Mouse (Mus musculus) left cerebral cortex, postnatal 14 days (tissue): ENCODE data around the gene Fus. TPM values are rescaled to one million over a fixed set of nuclear protein-coding genes. Genes with fewer than 3 reads are reported as not detected.

Experiments
- DNase-seq, 2 experiments: peaks; one replicate each; pipeline ENCODE4 v3.0.0; 2021 to 2022; ENCODE audit warnings: low spot score in 2 of 2, mixed read lengths in 1 of 2
- intact Hi-C: fragments of 180-260 bp; cut with DNase I; formaldehyde crosslinking; loops from one replicate; pipeline ENCODE4 v1.15.1; 2025
- long read RNA-seq, 2 experiments: library from polyadenylated mRNA; stranded (forward); transcript quantifications; one replicate each; pipeline ENCODE4 v2.0.0; 2021
- total RNA-seq, 2 experiments: library from RNA; stranded (reverse); gene quantifications; 2 replicates each; pipeline ENCODE4 v1.2.3; 2021

Gene Fus
- 100 to 1,000 TPM; 313 to 324 TPM for total RNA-seq
- long read RNA-seq, experiment 1, full-length matches to known transcripts = 8 of 40 reads
- long read RNA-seq, experiment 1, partial matches to known transcripts = 31 of 40 reads
- long read RNA-seq, experiment 1, other reads (novel, unspliced or antisense) = 1 of 40 reads
- long read RNA-seq, experiment 2, full-length matches to known transcripts = 5 of 26 reads
- long read RNA-seq, experiment 2, partial matches to known transcripts = 7 of 26 reads
- long read RNA-seq, experiment 2, other reads (novel, unspliced or antisense) = 14 of 26 reads

- peak; percentile 93 to 95 for DNase-seq
- intact Hi-C loops = no loop called here
These were observed at the start of gene Fus for GRCm38 (mm10) chr7:127967004-127967921. Gene Fus, plus strand, starts transcription at chr7:127967457.

GRCm38 (mm10) chr7:127918203-127918602 lies 49.1 kb upstream of the Fus start:
- intact Hi-C loops = no loop called here
- DNase-seq = peak; percentile 33 to 47

- intact Hi-C loops = no loop called here
- no peak for DNase-seq
These were observed 48.0 kb upstream of the Fus start for GRCm38 (mm10) chr7:127919290-127919689.

- intact Hi-C loops = no loop called here
- peak in 1 of 2 experiments; percentile 53 for DNase-seq
These were observed 45.7 kb upstream of the Fus start for GRCm38 (mm10) chr7:127921516-127921915.

- intact Hi-C loops = no loop called here
These were observed 44.6 kb upstream of the Fus start for GRCm38 (mm10) chr7:127922451-127923275.

GRCm38 (mm10) chr7:127923714-127924113 lies 43.5 kb upstream of the Fus start:
- intact Hi-C loops = no loop called here
- DNase-seq = no peak

More at GRCm38 (mm10) chr7:127922451-127923275, 44.6 kb upstream of the Fus start:
- no peak for DNase-seq

- no peak for DNase-seq
- intact Hi-C loops = no loop called here
These were observed 42.0 kb upstream of the Fus start for GRCm38 (mm10) chr7:127925252-127925651.

GRCm38 (mm10) chr7:127926066-127926465 lies 41.2 kb upstream of the Fus start:
- no peak for DNase-seq
- intact Hi-C loops = no loop called here

GRCm38 (mm10) chr7:127926846-127927245 lies 40.4 kb upstream of the Fus start:
- intact Hi-C loops = no loop called here
- no peak for DNase-seq

GRCm38 (mm10) chr7:127927726-127928125 lies 39.5 kb upstream of the Fus start:
- no peak for DNase-seq
- intact Hi-C loops = no loop called here

- DNase-seq = no peak
- intact Hi-C loops = no loop called here
These were observed 38.7 kb upstream of the Fus start for GRCm38 (mm10) chr7:127928596-127928995.

GRCm38 (mm10) chr7:127929923-127930322 lies 37.3 kb upstream of the Fus start, which contains the start of gene Prss8:
Gene Prss8, minus strand, starts transcription at chr7:127930104.
- DNase-seq = no peak
- intact Hi-C loops = no loop called here

GRCm38 (mm10) chr7:127930636-127931035 lies 36.6 kb upstream of the Fus start:
- intact Hi-C loops = no loop called here
- DNase-seq = no peak

- DNase-seq = no peak
- intact Hi-C loops = no loop called here
These were observed 35.7 kb upstream of the Fus start for GRCm38 (mm10) chr7:127931351-127932135.

- no peak for DNase-seq
- intact Hi-C loops = no loop called here
These were observed 34.8 kb upstream of the Fus start for GRCm38 (mm10) chr7:127932273-127933031.

GRCm38 (mm10) chr7:127934075-127934474 lies 33.2 kb upstream of the Fus start:
- intact Hi-C loops = no loop called here

GRCm38 (mm10) chr7:127935028-127935722 lies 32.1 kb upstream of the Fus start:
- peak; percentile 96 for DNase-seq
- intact Hi-C loops = no loop called here

More at GRCm38 (mm10) chr7:127934075-127934474, 33.2 kb upstream of the Fus start:
- no peak for DNase-seq

GRCm38 (mm10) chr7:127935748-127936159 lies 31.5 kb upstream of the Fus start:
- no peak for DNase-seq
- intact Hi-C loops = no loop called here
